ENCODE assay signal across 8 mouse cellular contexts in genomic region chr1:149961425-149962303, GRCm38 (mm10). TPM values are rescaled to one million over a fixed set of nuclear protein-coding genes. Genes with fewer than 3 reads are reported as not detected.
DNase-seq lines count a peak whose midpoint lies in the region; ATAC-seq and TF ChIP-seq lines count a peak whose summit lies in the region.

No protein-coding gene starts in this region.

- no peak for ATAC-seq in midbrain, embryonic 14.5 days (ENCODE audit: low FRiP score, low TSS enrichment)
- no peak for ATAC-seq in midbrain, embryonic 11.5 days (ENCODE audit: low FRiP score)
- ATAC-seq in liver, embryonic 14.5 days (ENCODE audit: insufficient read depth), result peak; percentile 47

- peak overlapping the region; percentile 77 for H3K4me3 ChIP-seq in gastrocnemius, adult 2 months
- no peak overlapping the region for H3K4me3 ChIP-seq in midbrain, embryonic 14.5 days (replicated peaks; ENCODE audit: low read depth, low read length)
- no peak overlapping the region for H3K4me3 ChIP-seq in midbrain, embryonic 11.5 days (ENCODE audit: low read depth, low read length)
- peak overlapping the region; percentile 31 to 76 for H3K4me3 ChIP-seq in liver, embryonic 14.5 days (ENCODE audit: insufficient read depth in 1 of 2, low read depth in 2 of 2, low read length in 2 of 2)

- H3K9me3 ChIP-seq in midbrain, embryonic 14.5 days (ENCODE audit: control insufficient read depth, low read length), result no peaks in the 10 kb centered on the region
- H3K9me3 ChIP-seq in midbrain, embryonic 11.5 days (ENCODE audit: control insufficient read depth, low read length), result no peaks in the 10 kb centered on the region
- no peaks in the 10 kb centered on the region for H3K9me3 ChIP-seq in liver, embryonic 14.5 days (ENCODE audit: control insufficient read depth, low read length)

- no peak for TF ChIP-seq EP300 in liver, embryonic 14.5 days (IDR thresholded peaks at IDR 0.05; ENCODE audit: low read depth)

- 80% methylated on average over 9 of the region's 9 CpGs for WGBS in midbrain, embryonic 14.5 days
- 80% methylated on average over 9 of the region's 9 CpGs for WGBS in midbrain, embryonic 11.5 days
- 12% methylated on average over 9 of the region's 9 CpGs for WGBS in liver, embryonic 14.5 days (ENCODE audit: insufficient replicate concordance)

- no peaks in the 10 kb centered on the region for H3K27me3 ChIP-seq in midbrain, embryonic 14.5 days (ENCODE audit: control insufficient read depth, insufficient read depth, low read length)
- no peaks in the 10 kb centered on the region for H3K27me3 ChIP-seq in midbrain, embryonic 11.5 days (ENCODE audit: control insufficient read depth, insufficient read depth, low read length)
- no peaks in the 10 kb centered on the region for H3K27me3 ChIP-seq in liver, embryonic 14.5 days (ENCODE audit: control insufficient read depth, insufficient read depth, low read length)

- H3K4me1 ChIP-seq in midbrain, embryonic 14.5 days (ENCODE audit: control insufficient read depth, insufficient read depth, low read length), result no peaks in the 10 kb centered on the region
- H3K4me1 ChIP-seq in midbrain, embryonic 11.5 days (ENCODE audit: control insufficient read depth, insufficient read depth, low read length), result no peaks in the 10 kb centered on the region
- peaks cover 3 to 9% of the 10 kb centered on the region in 2 experiments; a peak in 3 of 4 replicates for H3K4me1 ChIP-seq in liver, embryonic 14.5 days (replicated peaks; ENCODE audit: control insufficient read depth in 2 of 2, insufficient read depth in 2 of 2, low read length in 1 of 2)

- intact Hi-C loops in gastrocnemius, adult 2 months (cut with DNase I), result no loop called here

- no peak overlapping the region for H3K9ac ChIP-seq in midbrain, embryonic 14.5 days (replicated peaks; ENCODE audit: low read length)
- no peak overlapping the region for H3K9ac ChIP-seq in midbrain, embryonic 11.5 days (ENCODE audit: low read length)
- peak overlapping the region; percentile 73 for H3K9ac ChIP-seq in liver, embryonic 14.5 days (replicated peaks)

- no peak for DNase-seq in gastrocnemius, adult 2 months
- no peak for DNase-seq in gastrocnemius, adult 8-10 months (ENCODE audit: low spot score in 2 of 2)
- DNase-seq in midbrain, embryonic 14.5 days, result no peak
- DNase-seq in midbrain, embryonic 11.5 days (ENCODE audit: low spot score, missing footprints), result no peak
- no peak for DNase-seq in liver, embryonic 14.5 days (ENCODE audit: low read depth in 3 of 3, low spot score in 3 of 3)
- DNase-seq in frontal cortex, adult 2 months (ENCODE audit: extremely low spot score in 1 of 2, low spot score in 1 of 2), result no peak
- no peak for DNase-seq in urinary bladder, postnatal 25 days (ENCODE audit: low spot score)
- DNase-seq in Muller cell, postnatal 12 days (ENCODE audit: inconsistent ontology term), result no peak

- H3K36me3 ChIP-seq in midbrain, embryonic 14.5 days (ENCODE audit: control insufficient read depth, insufficient read depth, low read length), result no peaks in the 10 kb centered on the region
- H3K36me3 ChIP-seq in midbrain, embryonic 11.5 days (ENCODE audit: control insufficient read depth, insufficient read depth, low read length), result no peaks in the 10 kb centered on the region
- no peaks in the 10 kb centered on the region for H3K36me3 ChIP-seq in liver, embryonic 14.5 days (replicated peaks; ENCODE audit: control insufficient read depth, insufficient read depth, low read depth)

- no peak for TF ChIP-seq CTCF in gastrocnemius, adult 2 months (IDR thresholded peaks at IDR 0.05)
- no peak for TF ChIP-seq CTCF in liver, embryonic 14.5 days (IDR thresholded peaks at IDR 0.05; ENCODE audit: low read depth)

- H3K4me2 ChIP-seq in midbrain, embryonic 14.5 days (ENCODE audit: low read length), result 0 out of 2 replicates have a peak overlapping the region, but pooled peaks have one; percentile 30
- no peak overlapping the region for H3K4me2 ChIP-seq in midbrain, embryonic 11.5 days
- H3K4me2 ChIP-seq in liver, embryonic 14.5 days (ENCODE audit: low read depth), result peak overlapping the region; percentile 73

- peak overlapping the region; percentile 83; the same call in 1 of the 2 replicates for H3K27ac ChIP-seq in gastrocnemius, adult 2 months
- no peak overlapping the region for H3K27ac ChIP-seq in midbrain, embryonic 14.5 days (replicated peaks; ENCODE audit: low read depth, low read length)
- no peak overlapping the region for H3K27ac ChIP-seq in midbrain, embryonic 11.5 days (ENCODE audit: low read depth, low read length)
- H3K27ac ChIP-seq in liver, embryonic 14.5 days, result no peak overlapping the region

RNA-seq across cellular contexts. Expression of gene Pla2g4a, which starts 0.6 kb away (rescaled TPM):
- total RNA-seq in gastrocnemius, adult 2 months (2021), result 1 to 10 TPM; 1.6 to 2.5 TPM
- 1 to 10 TPM in 2 of 4 experiments, under 1 TPM in 2; 0.34 to 1.3 (median 1.0) TPM for total RNA-seq in gastrocnemius, adult 8-10 months (2022)
- 0.19 and 1.0 TPM in 2 replicates for polyA plus RNA-seq in midbrain, embryonic 14.5 days (2014; fragmentation: Nextera tagmentation; extraction: Ambion mirVana)
- polyA plus RNA-seq in midbrain, embryonic 11.5 days (2014; fragmentation: Nextera tagmentation; extraction: Ambion mirVana), result 3.6 and 3.8 TPM in 2 replicates
- polyA plus RNA-seq in liver, embryonic 14.5 days (2012; rRNA removed), result 2.6 and 3.9 TPM in 2 replicates
- polyA plus RNA-seq in liver, embryonic 14.5 days (2014; fragmentation: Nextera tagmentation; extraction: Ambion mirVana), result 7.8 and 8.2 TPM in 2 replicates
- polyA plus RNA-seq in frontal cortex, adult 2 months (2012; rRNA removed), result 3.3 and 3.7 TPM in 2 replicates

Comparison
In these comparisons a context has a peak if more than half of its experiments do, and no peak if none do; other contexts are left out.
1. H3K4me3 ChIP-seq: peak in gastrocnemius, adult 2 months (single experiment) and liver, embryonic 14.5 days (2 of 2); none in midbrain, embryonic 14.5 days (single experiment) and midbrain, embryonic 11.5 days (single experiment).